Mouse (Mus musculus): ENCODE data around the gene Gpr45. TPM values are rescaled to one million over a fixed set of nuclear protein-coding genes. Genes with fewer than 3 reads are reported as not detected.

The Gpr45 gene
- polyA plus RNA-seq, 1 experiment from 2014 or later, result 4.9 TPM

GRCm38 (mm10) chr1:43051903-43052302, 99.2 kb downstream of the Gpr45 start:
- Histone ChIP-seq H3K4me2 (replicated peaks) (no peak overlapping the region), H3K27ac (no peak overlapping the region), H3K9me3 (no peaks in the 10 kb centered on the region), H3K9ac (no peak overlapping the region), H3K4me1 (replicated peaks) (0 out of 2 replicates have a peak, but pooled peaks cover under 1% of the 10 kb centered on the region), H3K36me3 (0 out of 2 replicates have a peak, but pooled peaks cover 13% of the 10 kb centered on the region), H3K4me3 (replicated peaks) (no peak overlapping the region), H3K27me3 (replicated peaks) (no peaks in the 10 kb centered on the region)
- WGBS, result 93% methylated on average over 5 of the region's 5 CpGs
- no peak for ATAC-seq

DNA sequence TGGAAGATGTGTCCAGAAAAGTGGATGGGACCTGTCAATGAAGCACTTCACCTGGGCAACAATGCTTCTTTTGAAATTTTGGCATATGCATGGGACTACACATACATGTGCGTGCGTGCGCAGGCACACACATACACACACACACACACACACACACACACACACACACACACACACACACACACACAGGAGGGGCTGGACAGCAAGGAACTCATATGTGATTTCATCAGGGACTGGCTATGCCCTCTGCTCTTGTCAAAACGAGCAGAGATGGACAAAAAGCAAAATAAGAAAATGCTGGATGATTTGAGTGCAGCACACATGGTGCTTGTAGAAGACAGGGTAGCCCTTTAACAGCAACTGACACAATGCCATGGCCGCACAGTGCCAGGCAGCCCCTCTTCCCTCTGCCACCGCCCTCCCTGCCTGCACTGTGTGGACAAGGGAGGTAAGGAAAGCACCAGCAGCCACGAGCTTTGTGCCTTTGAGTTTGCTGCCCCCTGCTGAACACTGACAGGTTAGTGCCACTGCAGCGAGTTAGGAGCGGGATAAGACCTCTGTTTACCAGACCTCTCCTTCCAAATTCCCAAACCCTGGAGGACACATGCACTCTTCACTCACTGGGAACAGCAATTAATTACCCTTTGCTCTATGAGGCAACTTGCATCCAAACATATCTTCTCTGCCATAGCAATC, 113.1 kb downstream of the Gpr45 start:
- Histone ChIP-seq H3K27ac (no peak overlapping the region), H3K9me3 (no peaks in the 10 kb centered on the region), H3K27me3 (replicated peaks) (no peaks in the 10 kb centered on the region), H3K4me1 (replicated peaks) (no peaks in the 10 kb centered on the region), H3K36me3 (no peaks in the 10 kb centered on the region; the same call in 1 of the 2 replicates), H3K9ac (no peak overlapping the region), H3K4me3 (replicated peaks) (no peak overlapping the region), H3K4me2 (replicated peaks) (no peak overlapping the region)
- 52% methylated on average over 9 of the region's 9 CpGs for WGBS
- ATAC-seq, result peak; percentile 75

GRCm38 (mm10) chr1:43066573-43066972, 113.9 kb downstream of the Gpr45 start:
- H3K4me1 ChIP-seq (replicated peaks), result no peaks in the 10 kb centered on the region
- no peak overlapping the region for H3K4me2 ChIP-seq (replicated peaks)
- no peak for ATAC-seq
- H3K9ac ChIP-seq, result no peak overlapping the region
- H3K4me3 ChIP-seq (replicated peaks), result no peak overlapping the region
- H3K36me3 ChIP-seq, result no peaks in the 10 kb centered on the region; the same call in 1 of the 2 replicates
- no peak overlapping the region for H3K27ac ChIP-seq
- H3K27me3 ChIP-seq (replicated peaks), result no peaks in the 10 kb centered on the region
- no peaks in the 10 kb centered on the region for H3K9me3 ChIP-seq
- WGBS, result 84% methylated on average over 8 of the region's 8 CpGs

- WGBS, result 75% methylated on average over 7 of the region's 7 CpGs
- H3K9me3 ChIP-seq, result no peaks in the 10 kb centered on the region
- no peak overlapping the region for H3K4me2 ChIP-seq (replicated peaks)
- no peaks in the 10 kb centered on the region for H3K27me3 ChIP-seq (replicated peaks)
- H3K4me1 ChIP-seq (replicated peaks), result no peaks in the 10 kb centered on the region
- H3K36me3 ChIP-seq, result no peaks in the 10 kb centered on the region
- H3K9ac ChIP-seq, result no peak overlapping the region
- no peak overlapping the region for H3K4me3 ChIP-seq (replicated peaks)
- H3K27ac ChIP-seq, result no peak overlapping the region
- ATAC-seq, result no peak
These were observed 114.9 kb downstream of the Gpr45 start for GRCm38 (mm10) chr1:43067551-43067950.

GRCm38 (mm10) chr1:43070726-43071125, 118.1 kb downstream of the Gpr45 start:
- H3K9ac ChIP-seq, result no peak overlapping the region
- H3K9me3 ChIP-seq, result no peaks in the 10 kb centered on the region
- H3K4me1 ChIP-seq (replicated peaks), result no peaks in the 10 kb centered on the region
- WGBS, result 75% methylated on average over 5 of the region's 5 CpGs
- H3K36me3 ChIP-seq, result no peaks in the 10 kb centered on the region; the same call in 1 of the 2 replicates
- no peaks in the 10 kb centered on the region for H3K27me3 ChIP-seq (replicated peaks)
- ATAC-seq, result no peak
- no peak overlapping the region for H3K4me3 ChIP-seq (replicated peaks)
- no peak overlapping the region for H3K27ac ChIP-seq
- H3K4me2 ChIP-seq (replicated peaks), result no peak overlapping the region

DNA sequence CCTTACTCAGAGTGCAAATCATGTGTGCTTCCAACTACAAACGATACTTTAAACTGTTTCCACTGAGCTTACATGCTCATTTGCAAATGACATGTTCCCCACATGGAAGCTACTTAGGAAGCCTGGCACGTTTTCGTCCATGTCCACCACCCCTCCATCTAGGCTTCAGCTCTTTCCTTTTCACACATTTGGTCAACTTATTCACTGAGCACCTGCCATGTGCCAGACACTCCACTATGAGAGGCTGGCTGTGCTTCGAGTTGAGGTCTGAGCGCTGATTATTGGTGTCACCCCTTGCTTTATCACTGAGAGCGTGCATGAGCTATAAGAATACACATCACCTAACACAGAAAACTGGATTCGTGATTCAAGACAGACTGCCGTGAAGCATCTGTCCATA, 119.4 kb downstream of the Gpr45 start:
- Histone ChIP-seq H3K27me3 (replicated peaks) (no peaks in the 10 kb centered on the region), H3K9ac (no peak overlapping the region), H3K4me2 (replicated peaks) (no peak overlapping the region), H3K4me3 (replicated peaks) (no peak overlapping the region), H3K4me1 (replicated peaks) (no peaks in the 10 kb centered on the region), H3K27ac (no peak overlapping the region), H3K9me3 (no peaks in the 10 kb centered on the region), H3K36me3 (no peaks in the 10 kb centered on the region; the same call in 1 of the 2 replicates)
- ATAC-seq, result no peak
- WGBS, result 93% methylated on average over 8 of the region's 8 CpGs

DNA sequence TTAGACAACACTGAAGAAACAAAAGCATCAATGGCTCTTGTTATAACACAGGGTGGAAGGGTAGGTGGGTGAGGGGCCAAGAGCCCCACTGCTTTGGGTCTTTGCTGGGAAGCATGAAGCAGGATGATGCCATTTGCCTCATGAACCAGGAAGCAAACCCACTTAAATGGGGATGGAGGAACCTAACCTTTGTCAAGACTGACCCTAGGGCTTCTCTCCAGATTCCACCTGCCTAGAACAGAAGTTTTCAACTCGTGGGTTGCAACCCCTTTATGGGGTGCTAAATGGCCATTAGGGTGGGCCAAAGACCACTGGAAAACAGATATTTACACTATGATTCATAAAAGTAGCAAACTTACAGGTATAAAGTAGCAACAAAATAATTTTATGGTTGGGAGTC, 119.9 kb downstream of the Gpr45 start:
- Histone ChIP-seq H3K4me2 (replicated peaks) (no peak overlapping the region), H3K4me1 (replicated peaks) (no peaks in the 10 kb centered on the region), H3K27me3 (replicated peaks) (no peaks in the 10 kb centered on the region), H3K27ac (no peak overlapping the region), H3K36me3 (no peaks in the 10 kb centered on the region; the same call in 1 of the 2 replicates), H3K9ac (no peak overlapping the region), H3K4me3 (replicated peaks) (no peak overlapping the region), H3K9me3 (no peaks in the 10 kb centered on the region)
- WGBS, result 74% methylated on average over 1 of the region's 1 CpGs
- ATAC-seq, result no peak

DNA sequence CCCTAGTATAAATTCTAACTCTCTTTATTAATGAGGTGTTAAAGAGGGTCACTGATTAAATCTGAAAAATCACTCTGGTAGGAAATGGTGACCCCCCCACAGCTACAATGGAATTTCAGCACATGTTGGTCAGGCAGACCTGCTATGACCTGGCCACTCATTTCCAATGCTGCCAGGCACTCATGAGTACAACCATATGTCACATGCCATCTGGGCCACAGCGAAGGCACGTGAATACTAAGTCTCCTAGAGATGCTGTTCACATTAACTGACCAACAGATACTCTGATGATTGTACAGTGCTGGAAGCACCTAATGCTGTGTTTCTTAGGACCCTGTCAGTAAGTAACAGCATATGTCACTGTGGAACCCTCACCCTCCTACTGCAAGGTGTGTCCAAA, 122.1 kb downstream of the Gpr45 start:
- H3K4me3 ChIP-seq (replicated peaks), result no peak overlapping the region
- H3K36me3 ChIP-seq, result no peaks in the 10 kb centered on the region; the same call in 1 of the 2 replicates
- no peak for ATAC-seq
- WGBS, result 85% methylated on average over 2 of the region's 2 CpGs
- H3K27ac ChIP-seq, result no peak overlapping the region
- no peak overlapping the region for H3K4me2 ChIP-seq (replicated peaks)
- no peak overlapping the region for H3K9ac ChIP-seq
- H3K4me1 ChIP-seq (replicated peaks), result no peaks in the 10 kb centered on the region
- H3K27me3 ChIP-seq (replicated peaks), result no peaks in the 10 kb centered on the region
- no peaks in the 10 kb centered on the region for H3K9me3 ChIP-seq

DNA sequence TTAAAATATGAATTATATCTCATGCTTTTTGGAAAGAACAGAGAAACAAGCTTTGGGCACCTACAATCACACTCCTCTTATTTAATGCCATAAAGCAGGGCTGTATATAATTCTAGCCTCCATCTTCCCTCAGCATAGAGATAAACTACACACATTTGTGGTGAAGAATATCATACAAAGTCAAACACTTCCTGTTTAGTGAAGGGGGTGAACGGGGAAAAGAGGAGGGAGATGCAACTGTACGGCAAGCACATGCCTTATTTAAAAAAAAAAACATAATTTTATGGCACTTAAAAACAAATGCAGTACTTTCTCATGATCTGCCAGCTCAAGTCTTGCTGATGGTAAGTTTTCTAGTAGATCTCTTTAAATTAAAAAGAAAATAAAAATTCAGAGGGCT, 125.5 kb downstream of the Gpr45 start:
- H3K9ac ChIP-seq, result no peak overlapping the region
- no peaks in the 10 kb centered on the region; the same call in 1 of the 2 replicates for H3K36me3 ChIP-seq
- no peaks in the 10 kb centered on the region for H3K9me3 ChIP-seq
- 68% methylated on average over 2 of the region's 2 CpGs for WGBS
- ATAC-seq, result no peak
- H3K4me2 ChIP-seq (replicated peaks), result no peak overlapping the region
- no peaks in the 10 kb centered on the region for H3K4me1 ChIP-seq (replicated peaks)
- H3K4me3 ChIP-seq (replicated peaks), result no peak overlapping the region
- H3K27ac ChIP-seq, result no peak overlapping the region
- H3K27me3 ChIP-seq (replicated peaks), result no peaks in the 10 kb centered on the region

DNA sequence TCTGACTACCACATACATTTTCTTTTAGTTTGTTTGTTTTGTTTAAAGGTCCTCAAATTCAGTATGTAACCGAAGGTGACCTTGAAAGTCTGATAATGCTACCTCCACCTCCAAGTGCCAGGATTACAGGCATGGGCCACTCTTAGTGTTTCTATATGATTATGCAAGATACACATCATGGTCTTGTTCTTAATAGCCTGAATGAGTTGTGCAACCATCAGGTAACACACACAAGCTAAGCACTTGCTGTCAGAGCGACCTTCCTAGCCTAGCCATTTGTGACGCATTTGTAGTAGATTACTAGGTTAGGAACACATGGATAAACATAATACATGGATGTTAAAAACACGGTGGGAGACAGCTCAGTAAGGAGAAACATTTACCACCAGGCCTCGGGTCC, 130.3 kb downstream of the Gpr45 start:
- 79% methylated on average over 5 of the region's 5 CpGs for WGBS
- Histone ChIP-seq H3K4me1 (replicated peaks) (no peaks in the 10 kb centered on the region), H3K4me3 (replicated peaks) (no peak overlapping the region), H3K4me2 (replicated peaks) (no peak overlapping the region), H3K9me3 (no peaks in the 10 kb centered on the region), H3K27me3 (replicated peaks) (no peaks in the 10 kb centered on the region), H3K36me3 (no peaks in the 10 kb centered on the region), H3K9ac (no peak overlapping the region), H3K27ac (no peak overlapping the region)
- ATAC-seq, result no peak

Other genes starting within 250 kb of the Gpr45 start
- 60.3 and 62.4 TPM in 2 replicates for gene Mrps9, start 101.6 kb upstream of the Gpr45 start, polyA plus RNA-seq (2015; fragmentation: Nextera tagmentation; extraction: Ambion mirVana)
- gene Tgfbrap1, start 145.8 kb downstream of the Gpr45 start, polyA plus RNA-seq (2015; fragmentation: Nextera tagmentation; extraction: Ambion mirVana), result 8.3 and 9.1 TPM in 2 replicates
- 23.2 and 25.8 TPM in 2 replicates for gene AI597479, start 145.8 kb downstream of the Gpr45 start, polyA plus RNA-seq (2015; fragmentation: Nextera tagmentation; extraction: Ambion mirVana)
- gene Fhl2, start 244.1 kb downstream of the Gpr45 start, polyA plus RNA-seq (2015; fragmentation: Nextera tagmentation; extraction: Ambion mirVana), result 54.5 and 58.0 TPM in 2 replicates

Data from intestine, embryonic 15.5 days (tissue).